Mouse (Mus musculus) bone marrow, adult 2 months (tissue): ENCODE data around the gene Nrf1.

Experiments used
- CTCF ChIP-seq: fragments of 200-500 bp; IDR thresholded peaks from 2 replicates; pipeline ENCODE4 v1.5.1; 2011; ENCODE audit warnings: low read length, control low read depth; ENCODE audit not compliant: control insufficient read depth, insufficient read depth
- POLR2A ChIP-seq: fragments of 200-500 bp; IDR thresholded peaks from 2 replicates; pipeline ENCODE4 v1.6.1; 2011; ENCODE audit warnings: low read depth, mild to moderate bottlenecking, control low read depth, low read length, borderline replicate concordance; ENCODE audit not compliant: control insufficient read depth

- TF ChIP-seq CTCF: no peak
- no peak for TF ChIP-seq POLR2A
Observed at GRCm38 (mm10) chr6:30009204-30009603, 38.6 kb upstream of the Nrf1 start.
